Mouse (Mus musculus) CH12.LX (cell line): Measurements from ENCODE around the gene Tmem30c. TPM values are rescaled to one million over a fixed set of nuclear protein-coding genes. Genes with fewer than 3 reads are reported as not detected.

Experiments used
- DNase-seq: peaks from one replicate; pipeline ENCODE4 v3.0.0-alpha.2; 2013; ENCODE audit errors: extremely low read depth
- H3K27ac ChIP-seq: 2 replicates; pipeline ENCODE4 v1.5.1; 2012; ENCODE audit warnings: low read depth, mild to moderate bottlenecking, control low read depth, moderate library complexity; ENCODE audit not compliant: insufficient read depth
- H3K27me3 ChIP-seq: replicated peaks from 2 replicates; pipeline ENCODE3; 2012; ENCODE audit warnings: inconsistent platforms
- H3K36me3 ChIP-seq, 2 experiments: replicated peaks in 1 of 2; 2 replicates each; pipeline versions ENCODE3 to v1.6.1; 2012; ENCODE audit warnings: inconsistent platforms in 1 of 2, low read length in 1 of 2, mild to moderate bottlenecking in 1 of 2, mixed read lengths in 1 of 2, moderate library complexity in 1 of 2; ENCODE audit not compliant: control insufficient read depth in 1 of 2, insufficient read depth in 1 of 2
- H3K4me1 ChIP-seq, 2 experiments: 2 replicates each; pipeline ENCODE4 v1.6.1; 2012; ENCODE audit warnings: inconsistent platforms in 1 of 2, moderate library complexity in 1 of 2; ENCODE audit not compliant: insufficient read depth in 2 of 2, control insufficient read depth in 1 of 2
- H3K4me2 ChIP-seq: 2 replicates; pipeline ENCODE4 v1.6.1; 2012; ENCODE audit warnings: low read depth, mild to moderate bottlenecking, control low read depth; ENCODE audit not compliant: poor library complexity, insufficient read depth, severe bottlenecking
- H3K4me3 ChIP-seq, 3 experiments: fragments of 150-350 bp in 1 of 3; sonication (generic) in 1 of 3; replicated peaks in 1 of 3; 2 replicates each; pipeline versions ENCODE3 to v1.5.1; 2011 to 2012; ENCODE audit warnings: low read depth in 2 of 3, low read length in 2 of 3, mild to moderate bottlenecking in 2 of 3, moderate library complexity in 2 of 3, control low read depth in 1 of 3, improper control_type of control experiment in 1 of 3, inconsistent platforms in 1 of 3, mixed read lengths in 1 of 3; ENCODE audit not compliant: poor library complexity in 1 of 3
- H3K79me2 ChIP-seq: replicated peaks from 2 replicates; pipeline ENCODE4 v1.6.1; 2012; ENCODE audit warnings: mild to moderate bottlenecking, moderate library complexity; ENCODE audit not compliant: control insufficient read depth, poor library complexity, insufficient read depth, severe bottlenecking; ENCODE audit errors: extremely low read depth
- H3K9ac ChIP-seq: 2 replicates; pipeline ENCODE4 v1.6.1; 2012; ENCODE audit warnings: low read depth, mild to moderate bottlenecking, control low read depth, moderate library complexity; ENCODE audit not compliant: insufficient read depth
- H3K9me3 ChIP-seq: replicated peaks from 2 replicates; pipeline ENCODE3; 2012; ENCODE audit warnings: low read length, inconsistent platforms, mixed read lengths
- BHLHE40 ChIP-seq: IDR thresholded peaks from 2 replicates; pipeline ENCODE4 v1.6.1; 2011; ENCODE audit warnings: mild to moderate bottlenecking, low read depth, low read length, improper control_type of control experiment
- CHD2 ChIP-seq: IDR thresholded peaks from 2 replicates; pipeline ENCODE4 v1.6.1; 2011; ENCODE audit warnings: low read length, improper control_type of control experiment
- CTCF ChIP-seq, 2 experiments: IDR thresholded peaks in 1 of 2; conservative IDR thresholded peaks in 1 of 2; 2 replicates each; pipeline ENCODE4 v1.5.1; 2011 to 2012; ENCODE audit warnings: low read depth in 2 of 2, low read length in 2 of 2, improper control_type of control experiment in 1 of 2, inconsistent platforms in 1 of 2, mild to moderate bottlenecking in 1 of 2, moderate library complexity in 1 of 2
- EP300 ChIP-seq: IDR thresholded peaks from 2 replicates; pipeline ENCODE4 v1.6.1; 2011; ENCODE audit warnings: low read length, improper control_type of control experiment
- ETS1 ChIP-seq: conservative IDR thresholded peaks from 2 replicates; pipeline ENCODE4 v1.6.1; 2012; ENCODE audit warnings: low read depth, mild to moderate bottlenecking, inconsistent platforms, low read length, improper control_type of control experiment, moderate library complexity
- GABPA ChIP-seq: IDR thresholded peaks from 2 replicates; pipeline ENCODE4 v1.6.1; 2012; ENCODE audit warnings: low read depth, low read length, improper control_type of control experiment, inconsistent platforms; ENCODE audit not compliant: insufficient replicate concordance
- HCFC1 ChIP-seq: IDR thresholded peaks from 2 replicates; pipeline ENCODE4 v1.6.1; 2012; ENCODE audit warnings: low read depth, mild to moderate bottlenecking, inconsistent platforms, low read length, improper control_type of control experiment
- IRF4 ChIP-seq: IDR thresholded peaks from 2 replicates; pipeline ENCODE4 v1.6.1; 2014; ENCODE audit warnings: low read depth, mild to moderate bottlenecking, inconsistent platforms, low read length, improper control_type of control experiment
- JUN ChIP-seq: IDR thresholded peaks from 2 replicates; pipeline ENCODE4 v1.6.1; 2011; ENCODE audit warnings: low read depth, mild to moderate bottlenecking, low read length, improper control_type of control experiment, moderate library complexity; ENCODE audit not compliant: insufficient read depth
- NRF1 ChIP-seq: IDR thresholded peaks from 2 replicates; pipeline ENCODE4 v1.6.1; 2014; ENCODE audit warnings: low read depth, mild to moderate bottlenecking, inconsistent platforms, low read length, improper control_type of control experiment, moderate library complexity
- POLR2AphosphoS2 ChIP-seq: IDR thresholded peaks from 2 replicates; pipeline ENCODE4 v1.6.1; 2011; ENCODE audit warnings: low read depth, low read length, improper control_type of control experiment
- RAD21 ChIP-seq: IDR thresholded peaks from 2 replicates; pipeline ENCODE4 v1.6.1; 2011; ENCODE audit warnings: low read depth, mild to moderate bottlenecking, low read length, improper control_type of control experiment, moderate library complexity
- RCOR1 ChIP-seq: conservative IDR thresholded peaks from 2 replicates; pipeline ENCODE4 v1.6.1; 2012; ENCODE audit warnings: low read depth, mild to moderate bottlenecking, inconsistent platforms, low read length, improper control_type of control experiment
- SIN3A ChIP-seq: IDR thresholded peaks from 2 replicates; pipeline ENCODE4 v1.6.1; 2012; ENCODE audit warnings: low read length, improper control_type of control experiment, inconsistent platforms
- TCF12 ChIP-seq: IDR thresholded peaks from 2 replicates; pipeline ENCODE4 v1.6.1; 2014; ENCODE audit warnings: low read depth, mild to moderate bottlenecking, inconsistent platforms, low read length, improper control_type of control experiment
- UBTF ChIP-seq: IDR thresholded peaks from 2 replicates; pipeline ENCODE4 v1.6.1; 2012; ENCODE audit warnings: low read depth, mild to moderate bottlenecking, inconsistent platforms, low read length, improper control_type of control experiment, moderate library complexity
- USF1 ChIP-seq: IDR thresholded peaks from 2 replicates; pipeline ENCODE4 v1.6.1; 2014; ENCODE audit warnings: low read depth, mild to moderate bottlenecking, inconsistent platforms, low read length, improper control_type of control experiment
- USF2 ChIP-seq: conservative IDR thresholded peaks from 2 replicates; pipeline ENCODE4 v1.6.1; 2011; ENCODE audit warnings: low read depth, low read length, improper control_type of control experiment
- ZC3H11A ChIP-seq: IDR thresholded peaks from 2 replicates; pipeline ENCODE4 v1.6.1; 2012; ENCODE audit warnings: low read depth, mild to moderate bottlenecking, inconsistent platforms, low read length, improper control_type of control experiment
- ZKSCAN1 ChIP-seq: IDR thresholded peaks from 2 replicates; pipeline ENCODE4 v1.6.1; 2012; ENCODE audit warnings: low read depth, inconsistent platforms, low read length, improper control_type of control experiment, borderline replicate concordance
- ZNF384 ChIP-seq: IDR thresholded peaks from 2 replicates; pipeline ENCODE4 v1.6.1; 2012; ENCODE audit warnings: low read depth, low read length, improper control_type of control experiment, inconsistent platforms
- dilution Hi-C: fragments of 300-500 bp; cut with MboI; formaldehyde crosslinking; loops from 2 replicates; pipeline ENCODE4 v1.14.3; 2020; ENCODE audit warnings: low sequenced_read_pairs; ENCODE audit not compliant: extremely low pct_unique_long_range_greater_than_20kb, extremely low pct_ligation_motif_present
- in situ Hi-C: fragments of 300-500 bp; cut with MboI; formaldehyde crosslinking; loops from 3 replicates; pipeline ENCODE4 v1.14.3; 2019; ENCODE audit warnings: low sequenced_read_pairs, low pct_ligation_motif_present, low pct_unique_long_range_greater_than_20kb, mixed read lengths
- polyA plus RNA-seq: library from polyadenylated mRNA; unstranded; fragments of >175 nt; gene quantifications from 2 replicates; pipeline ENCODE4 v1.2.1, GENCODE M21; 2012; ENCODE audit warnings: low read depth; ENCODE audit not compliant: insufficient read length
- total RNA-seq, 2 experiments: library from RNA; depleted of rRNA; stranded (reverse); fragments of 300-350 nt in 1 of 2; fragments of >200 nt in 1 of 2; gene quantifications; 2 replicates each; pipeline ENCODE4 v1.2.3; 2012 to 2014

Gene Tmem30c
- total and polyA plus RNA-seq, 3 experiments = 0.07 to 0.16 TPM; not detected in 1

- in situ Hi-C loops = no loop called here
- Histone ChIP-seq H3K4me1 (no peaks in the 10 kb centered on the region), H3K27me3 (no peaks in the 10 kb centered on the region)
- TF ChIP-seq GABPA = no peak
- no peak for TF ChIP-seq CHD2
- no peak for TF ChIP-seq ZKSCAN1
- TF ChIP-seq CTCF (conservative IDR thresholded peaks at IDR 0.05 in 1 of 2, IDR thresholded peaks at IDR 0.05 in 1 of 2; ENCODE audit: low read depth in 2 of 2, low read length in 2 of 2) = no peak
- TF ChIP-seq ZNF384 = no peak
- TF ChIP-seq IRF4 = no peak
- TF ChIP-seq EP300 = no peak
- TF ChIP-seq NRF1 = no peak
- TF ChIP-seq ETS1 = no peak
- no peak for TF ChIP-seq USF1
- no peak for TF ChIP-seq JUN
- TF ChIP-seq RAD21 = no peak
- TF ChIP-seq POLR2AphosphoS2 = no peak
- TF ChIP-seq SIN3A = no peak
- TF ChIP-seq USF2 = no peak
- TF ChIP-seq ZC3H11A = no peak
- TF ChIP-seq TCF12 = no peak
- TF ChIP-seq BHLHE40 = no peak
- TF ChIP-seq UBTF = no peak
- TF ChIP-seq HCFC1 = no peak
- TF ChIP-seq, all 38 proteins: peak for 0
- H3K4me3 ChIP-seq = no peak overlapping the region
- dilution Hi-C loops = no loop called here
- no peak overlapping the region for H3K4me2 ChIP-seq
- DNase-seq = no peak
- H3K9me3 ChIP-seq = no peaks in the 10 kb centered on the region
- H3K9ac ChIP-seq = no peak overlapping the region
- H3K79me2 ChIP-seq = no peaks in the 10 kb centered on the region
- H3K36me3 ChIP-seq = peaks cover 0 to 2% of the 10 kb centered on the region in 2 experiments
- no peak overlapping the region for H3K27ac ChIP-seq
These were observed 36.4 kb upstream of the Tmem30c start for GRCm38 (mm10) chr16:57329028-57329427.

- dilution Hi-C loops = no loop called here
- Histone ChIP-seq H3K27me3 (no peaks in the 10 kb centered on the region), H3K79me2 (no peaks in the 10 kb centered on the region), H3K9me3 (no peaks in the 10 kb centered on the region), H3K36me3 (peaks cover 0 to 7% of the 10 kb centered on the region in 2 experiments), H3K4me3 (no peak overlapping the region), H3K27ac (no peak overlapping the region), H3K4me2 (no peak overlapping the region), H3K9ac (no peak overlapping the region), H3K4me1 (no peaks in the 10 kb centered on the region)
- in situ Hi-C loops = no loop called here
- DNase-seq = no peak
- no peak for TF ChIP-seq RCOR1
These were observed 34.3 kb upstream of the Tmem30c start for GRCm38 (mm10) chr16:57326996-57327395.
